Mouse (Mus musculus) erythroblast, embryonic 14.5 days (primary cell): ENCODE data around the gene Gjd3.

Experiments used
- GATA1 ChIP-seq: IDR thresholded peaks from 2 replicates; pipeline ENCODE4 v1.6.1; 2012; ENCODE audit warnings: low read length, inconsistent platforms, mixed read lengths
- TAL1 ChIP-seq: IDR thresholded peaks from 3 replicates; pipeline ENCODE4 v1.6.1; 2012; ENCODE audit warnings: low read length, inconsistent platforms, mixed read lengths

DNA sequence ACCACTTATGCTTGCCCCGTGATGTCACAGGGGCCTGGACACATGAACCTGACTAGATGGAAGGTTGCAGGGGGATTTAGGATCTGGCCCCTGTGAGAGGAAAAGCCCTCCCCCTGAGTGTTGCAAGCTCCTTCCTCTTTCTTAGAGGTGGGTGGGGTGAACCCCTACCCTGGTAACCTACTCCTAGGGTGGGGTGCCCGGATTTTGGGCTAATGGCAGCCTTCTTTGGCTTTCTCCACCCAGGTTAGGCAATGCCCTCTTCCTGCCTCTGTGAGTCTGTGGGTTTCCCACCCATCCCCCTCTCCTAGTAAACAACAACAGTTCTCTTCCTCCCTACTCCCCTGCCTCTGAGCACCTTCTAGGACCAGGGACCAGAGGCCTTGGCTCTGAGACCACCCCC lies 30.1 kb downstream of the Gjd3 start:
- TF ChIP-seq GATA1 = no peak
- no peak for TF ChIP-seq TAL1
